Mouse (Mus musculus) urinary bladder, postnatal 10 days (tissue): ENCODE measurements at regions not wholly inside any gene's neighbourhood (a gene's known extent, or its start where the extent isn't known, plus 50 kb on each side); places are given as distances from the start of the nearest gene placed in this dataset.

Source experiments
- DNase-seq: peaks from one replicate; pipeline ENCODE4 v3.0.0; 2022; ENCODE audit warnings: low spot score

DNA sequence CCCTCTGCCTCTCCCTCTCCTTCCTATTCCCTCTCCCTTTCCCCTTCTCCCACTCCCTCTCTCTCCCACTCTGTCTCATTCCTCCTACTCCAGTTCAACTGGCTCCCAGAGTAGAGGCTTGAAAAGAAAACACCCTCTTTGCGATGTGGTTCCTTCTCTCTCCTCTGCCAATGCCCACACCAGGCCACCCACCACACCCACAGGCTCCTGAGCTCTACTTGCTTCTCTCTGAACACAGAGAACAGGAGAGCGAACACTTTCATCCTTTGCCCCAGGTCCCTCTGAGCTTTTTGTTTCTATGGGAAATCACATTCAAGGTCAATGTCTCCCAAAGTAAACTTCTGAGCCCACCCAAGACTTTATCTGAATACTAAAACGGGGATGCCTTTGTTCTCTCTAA lies 155.8 kb downstream of the Insig2 start:
- no peak for DNase-seq

DNA sequence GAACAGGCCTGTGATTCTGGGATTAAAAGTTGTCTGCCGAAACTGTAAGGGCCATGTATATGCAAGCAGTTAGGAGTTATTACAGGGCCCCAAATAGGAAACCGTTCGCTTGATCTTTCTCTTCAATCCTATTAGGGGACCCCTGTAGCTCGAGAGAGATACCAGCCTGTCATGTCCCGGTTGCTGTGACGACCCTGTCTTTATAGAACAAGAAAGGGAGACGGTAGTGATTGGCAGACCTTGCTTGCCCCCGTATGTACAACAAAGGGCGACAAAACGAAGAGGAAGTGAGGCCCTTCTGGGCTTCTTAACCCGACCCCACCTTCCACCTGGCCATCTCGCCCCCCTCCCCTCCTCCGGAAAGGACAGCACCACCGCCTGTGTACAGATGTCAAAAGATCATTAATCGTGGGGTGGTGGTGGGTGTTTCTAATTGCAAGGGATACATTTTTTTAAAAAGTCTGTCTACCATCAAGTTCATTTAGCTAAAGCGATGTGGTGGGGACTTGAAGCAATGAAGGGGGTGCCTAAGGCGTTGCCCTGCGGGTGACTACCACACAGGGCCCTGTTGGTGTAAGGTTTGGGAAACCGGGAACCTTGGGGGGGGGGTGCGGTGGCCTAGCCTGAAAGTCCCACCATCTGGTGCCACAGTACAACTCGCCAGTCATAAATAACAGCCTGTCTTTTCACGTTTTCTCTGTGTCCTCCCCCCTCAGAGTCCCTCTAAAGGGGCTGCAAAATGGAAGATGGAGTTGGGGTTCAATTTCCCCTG lies 155.1 kb downstream of the Insig2 start:
- DNase-seq = no peak

GRCm38 (mm10) chr1:121177908-121178311 lies 154.5 kb downstream of the Insig2 start:
- no peak for DNase-seq

DNA sequence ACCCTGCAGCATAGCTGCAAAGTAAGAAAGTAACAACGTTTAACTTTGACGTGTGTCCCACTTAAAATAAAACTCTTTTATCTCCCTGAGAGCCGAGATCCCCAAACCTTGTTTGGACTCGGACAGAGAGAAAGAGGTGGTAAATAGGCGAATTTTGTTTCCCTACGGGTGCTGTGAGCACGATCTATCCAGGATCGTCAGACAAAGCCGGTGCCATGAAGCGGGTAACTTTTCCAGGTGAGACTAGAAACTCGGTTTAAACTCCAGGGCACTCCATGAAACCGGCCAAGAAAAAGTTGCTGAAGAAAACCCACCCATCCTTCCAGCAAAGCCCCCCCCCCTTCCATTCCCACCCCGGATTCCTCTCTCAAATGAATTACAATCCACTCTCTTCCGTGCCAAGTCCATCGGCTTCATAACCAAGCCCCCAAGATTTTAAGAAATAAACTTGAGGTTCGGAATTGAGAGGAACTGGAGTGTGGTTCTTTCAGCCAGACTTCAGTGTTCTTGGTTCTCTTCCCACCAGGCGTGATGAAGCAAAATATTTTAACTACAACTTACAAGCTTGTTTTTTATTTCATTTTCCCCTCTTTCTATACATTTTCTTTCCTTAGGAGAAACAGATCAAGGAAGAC lies 153.7 kb downstream of the Insig2 start:
- no peak for DNase-seq

DNA sequence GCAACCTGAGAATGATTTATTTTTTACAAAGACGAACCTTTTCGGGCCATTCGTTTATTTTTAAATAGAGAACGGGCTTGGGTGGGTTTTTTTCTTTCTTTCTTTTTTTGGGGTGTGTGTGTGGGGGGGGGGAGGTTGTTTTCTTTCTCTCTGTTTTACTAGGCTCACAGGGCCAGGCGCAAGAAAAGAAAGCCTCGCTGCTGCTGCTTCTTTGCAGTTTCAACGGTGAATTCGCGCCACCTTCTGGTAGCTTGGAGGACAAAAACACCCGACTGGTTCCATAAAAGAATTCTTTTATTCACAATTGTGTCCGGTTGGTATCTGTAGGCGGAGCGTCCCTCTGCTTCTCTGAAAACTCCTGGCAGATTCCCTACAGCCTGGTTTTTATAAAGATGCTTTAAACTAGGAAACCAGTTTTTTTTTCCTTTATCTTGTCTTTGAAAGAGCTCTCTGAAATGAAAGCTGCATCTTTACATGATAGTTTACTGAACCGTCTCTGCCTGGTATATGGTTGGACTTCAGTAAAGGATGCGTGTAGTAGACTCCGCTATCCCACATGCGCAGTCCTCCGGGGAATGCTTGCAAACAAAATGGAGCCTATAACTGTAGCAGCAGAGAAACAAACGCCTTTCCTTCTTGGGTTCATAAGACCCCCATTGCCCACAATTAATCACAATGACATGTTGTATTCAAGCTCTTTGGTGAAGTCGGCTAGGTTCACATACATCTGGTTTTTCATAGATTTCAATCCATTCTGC lies 151.9 kb downstream of the Insig2 start:
- DNase-seq = peak; percentile 31

DNA sequence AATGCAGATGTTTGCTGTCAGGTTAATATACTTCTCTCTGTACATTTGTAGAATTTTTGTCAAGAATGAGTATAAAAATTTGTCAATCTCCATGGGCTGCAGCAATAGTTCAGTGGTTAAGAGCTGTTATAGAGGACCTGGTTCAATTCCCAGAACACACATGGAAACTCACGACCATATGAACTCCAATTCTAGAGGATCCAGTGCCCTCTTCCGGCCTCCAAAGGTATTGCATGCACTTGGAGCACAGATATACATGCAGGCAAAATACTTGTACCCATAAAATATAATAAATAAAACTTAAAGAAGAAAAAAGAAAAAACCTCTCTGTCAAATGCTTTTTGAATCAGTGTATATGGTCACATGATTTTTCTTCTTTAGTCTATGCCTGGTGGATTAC lies 143.5 kb downstream of the Insig2 start:
- DNase-seq = no peak

DNA sequence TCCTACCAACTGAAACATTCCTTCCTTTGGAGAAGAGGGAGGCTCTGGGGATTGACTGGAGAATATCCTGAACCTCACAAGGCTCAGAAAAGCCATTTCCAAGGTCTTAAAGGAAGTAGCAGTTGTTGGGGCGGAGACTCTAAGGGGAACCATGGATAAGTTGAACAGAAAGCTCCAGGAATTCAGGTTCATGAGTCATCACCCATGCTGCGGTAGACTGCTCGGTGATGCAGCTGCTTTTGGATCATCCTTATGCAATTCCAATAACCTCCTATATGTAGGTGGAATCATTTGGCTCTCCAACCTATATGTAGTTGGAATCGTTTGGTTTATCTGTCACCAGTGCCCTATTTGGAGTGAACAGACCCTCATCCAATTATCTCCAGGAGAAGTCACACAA lies 137.6 kb downstream of the Insig2 start:
- no peak for DNase-seq

- no peak for DNase-seq
Observed at GRCm38 (mm10) chr1:121215843-121216242, 116.5 kb downstream of the Insig2 start.

DNA sequence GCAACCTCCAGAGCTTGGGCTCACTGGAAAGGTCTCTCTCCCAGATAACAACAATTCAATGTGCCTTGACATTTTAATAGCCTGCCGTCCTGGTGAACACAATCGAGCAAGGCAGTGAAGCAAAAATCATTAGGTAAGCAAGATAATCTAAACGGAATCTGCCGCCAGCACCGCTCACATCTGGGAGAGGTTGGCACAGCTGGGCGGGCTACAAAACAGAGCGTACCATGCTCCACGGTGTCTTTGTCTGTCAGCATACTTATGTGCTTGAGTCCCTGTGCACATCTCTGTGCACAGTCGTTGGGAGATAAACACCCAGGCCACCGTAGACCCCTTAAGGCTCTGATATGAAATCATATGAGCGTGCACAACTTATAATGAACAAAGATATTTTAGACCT lies 108.1 kb downstream of the Insig2 start:
- DNase-seq = no peak

- DNase-seq = no peak
Observed at GRCm38 (mm10) chr1:121226466-121227232, 105.7 kb downstream of the Insig2 start.

- no peak for DNase-seq
Observed at GRCm38 (mm10) chr1:121227233-121227594, 105.2 kb downstream of the Insig2 start.

GRCm38 (mm10) chr1:121243576-121243975 lies 88.8 kb downstream of the Insig2 start:
- DNase-seq = no peak

DNA sequence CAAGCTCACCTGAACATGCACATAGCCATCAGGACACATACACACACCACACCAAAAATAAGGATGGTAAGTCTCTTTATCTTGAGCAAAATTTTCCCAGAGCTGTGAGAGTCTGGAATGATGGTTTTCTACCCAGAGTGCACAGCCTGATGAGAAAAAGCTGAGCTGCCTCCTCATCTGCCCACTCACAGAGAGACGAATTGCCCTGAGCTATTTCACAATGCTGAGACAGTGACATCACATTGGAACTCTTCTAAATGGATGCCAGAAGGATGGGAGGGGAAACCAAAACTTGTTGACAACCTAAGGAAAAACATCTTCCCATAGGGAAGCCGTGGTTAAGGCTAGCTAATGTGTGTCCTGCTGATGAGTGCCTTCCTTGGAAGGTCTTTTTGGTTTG lies 84.8 kb downstream of the Insig2 start:
- DNase-seq = no peak

GRCm38 (mm10) chr1:121249081-121249480 lies 83.3 kb downstream of the Insig2 start:
- no peak for DNase-seq

DNA sequence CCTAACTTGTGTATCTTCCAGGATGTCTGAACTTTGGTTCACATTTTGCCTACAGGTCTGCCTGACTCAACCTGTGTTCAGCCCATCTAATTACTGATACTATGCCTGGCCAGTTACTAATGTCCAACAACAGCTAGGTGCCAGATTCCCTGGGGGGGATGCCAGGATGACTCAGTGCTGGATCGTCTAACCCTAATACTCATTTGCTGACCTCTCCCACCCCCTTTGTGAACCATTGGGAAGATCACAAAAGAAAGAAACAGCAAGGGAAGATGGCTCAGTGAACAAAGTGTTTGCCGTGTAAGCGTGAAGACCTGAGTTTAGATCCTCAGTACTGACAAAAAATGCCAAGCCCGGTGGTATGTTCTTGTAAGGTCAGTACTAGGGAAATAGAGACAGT lies 81.7 kb downstream of the Insig2 start:
- DNase-seq = no peak

GRCm38 (mm10) chr1:121252056-121252455 lies 80.3 kb downstream of the Insig2 start:
- no peak for DNase-seq

- DNase-seq = no peak
Observed at GRCm38 (mm10) chr1:121254196-121254595, 78.2 kb downstream of the Insig2 start.
